Mouse (Mus musculus) intestine, embryonic 14.5 days (tissue): Measurements from ENCODE around the gene Dlg5. TPM values are rescaled to one million over a fixed set of nuclear protein-coding genes. Genes with fewer than 3 reads are reported as not detected.

Source experiments
- ATAC-seq: fragments of 200-750 bp; cut with Nextera tagmentation; replicated peaks from 2 replicates; pipeline ENCODE4 v1.8.0; 2017; ENCODE audit warnings: low read depth, moderate number of reproducible peaks, moderate TSS enrichment, moderate library complexity; ENCODE audit not compliant: low FRiP score, low TSS enrichment
- DNase-seq: peaks from one replicate; pipeline ENCODE4 v3.0.0-alpha.2; 2018; ENCODE audit warnings: low spot score
- H3K27ac ChIP-seq: fragments of 300-500 bp; sonication (generic); 2 replicates; pipeline ENCODE4 v1.5.1; 2014; ENCODE audit warnings: low read depth, mild to moderate bottlenecking, control low read depth
- H3K27me3 ChIP-seq: fragments of 300-500 bp; sonication (generic); replicated peaks from 2 replicates; pipeline ENCODE4 v1.6.1; 2014; ENCODE audit warnings: low read length, control low read depth; ENCODE audit not compliant: control insufficient read depth, insufficient read depth
- H3K36me3 ChIP-seq: fragments of 300-500 bp; sonication (generic); 2 replicates; pipeline ENCODE4 v1.6.1; 2014; ENCODE audit warnings: low read length, control low read depth; ENCODE audit not compliant: control insufficient read depth, insufficient read depth
- H3K4me1 ChIP-seq: fragments of 300-500 bp; sonication (generic); replicated peaks from 2 replicates; pipeline ENCODE4 v1.6.1; 2014; ENCODE audit warnings: low read length, control low read depth, mixed read lengths; ENCODE audit not compliant: control insufficient read depth, insufficient read depth
- H3K4me2 ChIP-seq: fragments of 300-500 bp; sonication (generic); 2 replicates; pipeline ENCODE4 v1.6.1; 2014; ENCODE audit warnings: low read length
- H3K4me3 ChIP-seq: fragments of 300-500 bp; sonication (generic); 2 replicates; pipeline ENCODE4 v1.5.1; 2014; ENCODE audit warnings: low read depth, low read length, control low read depth, mixed read lengths
- H3K9ac ChIP-seq: fragments of 300-500 bp; sonication (generic); 2 replicates; pipeline ENCODE4 v1.6.1; 2014; ENCODE audit warnings: mild to moderate bottlenecking, low read length
- H3K9me3 ChIP-seq: fragments of 300-500 bp; sonication (generic); 2 replicates; pipeline ENCODE4 v1.6.1; 2016; ENCODE audit warnings: low read length, control low read depth; ENCODE audit not compliant: control insufficient read depth
- WGBS: fragments of 180-500 bp; shearing (Covaris S2); extraction: QIAGEN DNeasy Blood & Tissue Kit; methylation state at CpG from one replicate; pipeline ENCODE4 v1.1.7; 2014; 5-methylcytosine and 5-hydroxymethylcytosine counted together
- polyA plus RNA-seq: library from polyadenylated mRNA; unstranded; fragments of >200 nt; fragmentation: Nextera tagmentation; extraction: Ambion mirVana; gene quantifications from 2 replicates; pipeline ENCODE4 v1.2.1, GENCODE M21; 2014

Dlg5 gene
- polyA plus RNA-seq, 1 experiment from 2014 or later, result 25.3 TPM

GRCm38 (mm10) chr14:24197865-24198264 lies 47.9 kb downstream of the Dlg5 start:
- H3K4me3 ChIP-seq, result no peak overlapping the region
- ATAC-seq, result no peak
- no peaks in the 10 kb centered on the region for H3K27me3 ChIP-seq
- no peak overlapping the region for H3K4me2 ChIP-seq
- H3K9me3 ChIP-seq, result no peaks in the 10 kb centered on the region
- no peak for DNase-seq
- no peak overlapping the region for H3K27ac ChIP-seq
- no peak overlapping the region for H3K9ac ChIP-seq
- H3K36me3 ChIP-seq, result peaks cover 16% of the 10 kb centered on the region; the same call in 1 of the 2 replicates
- peaks cover 11% of the 10 kb centered on the region; the same call in 1 of the 2 replicates for H3K4me1 ChIP-seq
- 81% methylated on average over 5 of the region's 5 CpGs for WGBS

DNA sequence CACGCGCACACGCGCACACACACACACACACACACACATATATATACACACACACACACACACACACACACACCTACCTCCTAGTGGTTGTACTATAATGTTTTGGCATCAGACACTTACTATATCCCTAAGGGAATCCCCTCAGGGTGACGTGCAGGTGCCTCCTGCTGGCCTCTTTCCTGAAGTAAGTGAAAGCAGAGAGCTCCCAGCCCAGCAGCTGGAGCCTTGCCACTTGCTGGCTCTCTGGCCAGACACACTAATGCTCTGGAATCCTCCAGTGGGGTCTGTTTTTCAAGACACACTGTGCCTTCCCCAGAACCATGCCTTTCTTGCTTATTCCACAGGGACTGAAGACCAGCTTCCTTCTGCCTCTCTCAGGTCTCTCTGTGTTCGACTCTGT lies 48.8 kb downstream of the Dlg5 start:
- no peaks in the 10 kb centered on the region for H3K9me3 ChIP-seq
- H3K27me3 ChIP-seq, result no peaks in the 10 kb centered on the region
- H3K4me3 ChIP-seq, result no peak overlapping the region
- H3K4me1 ChIP-seq, result peaks cover 11% of the 10 kb centered on the region; the same call in 1 of the 2 replicates
- WGBS, result 87% methylated on average over 6 of the region's 6 CpGs
- DNase-seq, result no peak
- H3K36me3 ChIP-seq, result peaks cover 20% of the 10 kb centered on the region; the same call in 1 of the 2 replicates
- H3K27ac ChIP-seq, result no peak overlapping the region
- no peak overlapping the region for H3K9ac ChIP-seq
- ATAC-seq, result no peak
- no peak overlapping the region for H3K4me2 ChIP-seq

DNA sequence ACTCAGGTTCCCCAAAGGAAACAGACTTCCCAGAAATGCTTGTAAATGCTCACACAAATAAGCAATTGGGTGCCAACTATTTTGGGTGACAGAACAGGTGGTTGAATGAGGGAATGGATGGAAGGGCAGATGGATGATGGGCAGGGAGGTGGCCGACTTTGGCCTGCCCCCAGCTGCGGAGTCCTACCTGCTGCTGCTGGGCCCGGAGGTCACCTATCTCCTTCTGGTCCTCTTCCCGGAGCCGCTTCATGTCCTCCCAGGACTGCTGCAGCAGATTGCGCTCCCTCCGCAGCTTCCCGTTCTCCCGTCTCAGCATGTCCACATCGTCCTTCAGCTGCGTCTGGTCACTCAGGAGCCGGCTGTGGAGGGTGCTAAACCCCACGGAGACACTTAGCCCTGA lies 55.6 kb downstream of the Dlg5 start:
- Histone ChIP-seq H3K9ac (no peak overlapping the region), H3K27me3 (no peaks in the 10 kb centered on the region), H3K9me3 (no peaks in the 10 kb centered on the region), H3K4me2 (no peak overlapping the region), H3K27ac (no peak overlapping the region), H3K36me3 (peaks cover 34% of the 10 kb centered on the region), H3K4me3 (no peak overlapping the region), H3K4me1 (0 out of 2 replicates have a peak, but pooled peaks cover 9% of the 10 kb centered on the region)
- WGBS, result 89% methylated on average over 13 of the region's 13 CpGs
- no peak for ATAC-seq
- no peak for DNase-seq

- Histone ChIP-seq H3K9me3 (no peaks in the 10 kb centered on the region), H3K27ac (no peak overlapping the region), H3K4me1 (0 out of 2 replicates have a peak, but pooled peaks cover 10% of the 10 kb centered on the region), H3K4me3 (no peak overlapping the region), H3K4me2 (no peak overlapping the region), H3K9ac (no peak overlapping the region), H3K27me3 (no peaks in the 10 kb centered on the region), H3K36me3 (peaks cover 34% of the 10 kb centered on the region)
- ATAC-seq, result no peak
- 72% methylated on average over 7 of the region's 7 CpGs for WGBS
- no peak for DNase-seq
These were observed 56.1 kb downstream of the Dlg5 start for GRCm38 (mm10) chr14:24189598-24189997.

GRCm38 (mm10) chr14:24185514-24185913 lies 60.2 kb downstream of the Dlg5 start:
- Histone ChIP-seq H3K4me2 (no peak overlapping the region), H3K9ac (no peak overlapping the region), H3K27ac (peak overlapping the region; percentile 68), H3K4me3 (no peak overlapping the region), H3K4me1 (peaks cover 11% of the 10 kb centered on the region; the same call in 1 of the 2 replicates), H3K9me3 (no peaks in the 10 kb centered on the region), H3K36me3 (peaks cover 18% of the 10 kb centered on the region), H3K27me3 (no peaks in the 10 kb centered on the region)
- WGBS, result 27% methylated on average over 4 of the region's 4 CpGs
- DNase-seq, result no peak
- peak; percentile 82 for ATAC-seq

DNA sequence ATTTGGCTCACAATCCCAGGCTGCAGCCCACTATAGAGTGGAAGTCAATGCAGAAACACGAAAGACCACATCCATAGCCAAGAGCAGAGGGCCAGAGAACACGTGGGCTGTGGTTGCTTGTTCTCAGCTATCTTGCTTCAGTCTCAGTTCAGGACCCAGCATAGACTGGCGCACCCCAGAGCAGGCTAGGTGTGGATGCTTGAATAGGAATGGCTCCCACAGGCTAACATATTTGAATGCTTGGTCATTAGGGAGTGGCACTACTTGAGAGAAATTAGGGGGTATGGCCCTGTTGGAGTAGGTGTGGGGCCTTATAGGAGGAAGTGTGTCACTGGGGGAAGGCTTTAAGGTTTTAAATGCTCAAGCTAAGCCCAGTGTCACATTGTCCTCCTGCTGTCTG lies 62.8 kb downstream of the Dlg5 start:
- Histone ChIP-seq H3K4me2 (no peak overlapping the region), H3K27me3 (no peaks in the 10 kb centered on the region), H3K27ac (no peak overlapping the region), H3K9me3 (no peaks in the 10 kb centered on the region), H3K9ac (no peak overlapping the region), H3K4me1 (peaks cover 11% of the 10 kb centered on the region; the same call in 1 of the 2 replicates), H3K4me3 (no peak overlapping the region), H3K36me3 (peaks cover 7% of the 10 kb centered on the region; the same call in 1 of the 2 replicates)
- WGBS, result 77% methylated on average over 3 of the region's 3 CpGs
- no peak for DNase-seq
- ATAC-seq, result no peak

- peaks cover 13% of the 10 kb centered on the region; the same call in 1 of the 2 replicates for H3K36me3 ChIP-seq
- DNase-seq (peak; percentile 83), ATAC-seq (peak; percentile 48; the same call in 1 of the 2 replicates)
- H3K27me3 ChIP-seq, result no peaks in the 10 kb centered on the region
- no peak overlapping the region for H3K4me3 ChIP-seq
- peaks cover 11% of the 10 kb centered on the region; the same call in 1 of the 2 replicates for H3K4me1 ChIP-seq
- WGBS, result 33% methylated on average over 10 of the region's 10 CpGs
- H3K9ac ChIP-seq, result no peak overlapping the region
- no peaks in the 10 kb centered on the region for H3K9me3 ChIP-seq
- peak overlapping the region; percentile 57; the same call in 1 of the 2 replicates for H3K27ac ChIP-seq
- H3K4me2 ChIP-seq, result no peak overlapping the region
These were observed 63.8 kb downstream of the Dlg5 start for GRCm38 (mm10) chr14:24181811-24182506.

GRCm38 (mm10) chr14:24179466-24179991 lies 66.2 kb downstream of the Dlg5 start:
- H3K4me3 ChIP-seq, result no peak overlapping the region
- peaks cover 3% of the 10 kb centered on the region; the same call in 1 of the 2 replicates for H3K4me1 ChIP-seq
- H3K27me3 ChIP-seq, result no peaks in the 10 kb centered on the region
- ATAC-seq (no peak), DNase-seq (no peak)
- no peak overlapping the region for H3K4me2 ChIP-seq
- H3K36me3 ChIP-seq, result peaks cover 35% of the 10 kb centered on the region
- WGBS, result 78% methylated on average over 6 of the region's 6 CpGs
- H3K27ac ChIP-seq, result no peak overlapping the region
- no peaks in the 10 kb centered on the region for H3K9me3 ChIP-seq
- H3K9ac ChIP-seq, result no peak overlapping the region
